Mouse (Mus musculus) limb, embryonic 11.5 days (tissue): ENCODE measurements around the gene Syngr2. TPM values are rescaled to one million over a fixed set of nuclear protein-coding genes. Genes with fewer than 3 reads are reported as not detected.
"Not testable (repeated sequence)": the region's sequence is repeated elsewhere in the genome, so short reads cannot be mapped to it uniquely, and the experiment has no call there.

Experiments used
- ATAC-seq: fragments of 200-750 bp; cut with Nextera tagmentation; 2 replicates; pipeline ENCODE4 v1.8.0; 2017; ENCODE audit warnings: low read depth; ENCODE audit not compliant: insufficient number of reproducible peaks, low FRiP score, low TSS enrichment
- DNase-seq: peaks from one replicate; pipeline ENCODE4 v3.0.0-alpha.2; 2015; ENCODE audit warnings: low spot score
- H3K27ac ChIP-seq: fragments of 300-500 bp; sonication (generic); replicated peaks from 2 replicates; pipeline ENCODE4 v1.5.1; 2014; ENCODE audit warnings: low read depth, mild to moderate bottlenecking, low read length
- H3K27me3 ChIP-seq: fragments of 300-500 bp; sonication (generic); 2 replicates; pipeline ENCODE4 v1.6.1; 2014; ENCODE audit warnings: mild to moderate bottlenecking, low read length, mixed read lengths; ENCODE audit not compliant: control insufficient read depth, insufficient read depth
- H3K36me3 ChIP-seq: fragments of 300-500 bp; sonication (generic); 2 replicates; pipeline ENCODE4 v1.6.1; 2014; ENCODE audit warnings: mild to moderate bottlenecking, low read length, moderate library complexity, mixed read lengths; ENCODE audit not compliant: control insufficient read depth, insufficient read depth
- H3K4me1 ChIP-seq: fragments of 300-500 bp; sonication (generic); 2 replicates; pipeline ENCODE4 v1.6.1; 2014; ENCODE audit warnings: low read length, mixed read lengths; ENCODE audit not compliant: control insufficient read depth, insufficient read depth
- H3K4me2 ChIP-seq: fragments of 300-500 bp; sonication (generic); 2 replicates; pipeline ENCODE4 v1.6.1; 2014; ENCODE audit warnings: low read depth, mild to moderate bottlenecking, moderate library complexity; ENCODE audit not compliant: severe bottlenecking
- H3K4me3 ChIP-seq: fragments of 300-500 bp; sonication (generic); 2 replicates; pipeline ENCODE4 v1.5.1; 2014; ENCODE audit warnings: low read depth, low read length
- H3K9ac ChIP-seq: fragments of 300-500 bp; sonication (generic); 2 replicates; pipeline ENCODE4 v1.6.1; 2014; ENCODE audit warnings: mild to moderate bottlenecking, low read length
- H3K9me3 ChIP-seq: fragments of 300-500 bp; sonication (generic); 2 replicates; pipeline ENCODE4 v1.6.1; 2016; ENCODE audit warnings: low read length; ENCODE audit not compliant: control insufficient read depth
- WGBS: fragments of 180-500 bp; shearing (Covaris S2); extraction: QIAGEN DNeasy Blood & Tissue Kit; methylation state at CpG from one replicate; pipeline ENCODE4 v1.1.7; 2014; 5-methylcytosine and 5-hydroxymethylcytosine counted together
- polyA plus RNA-seq: library from polyadenylated mRNA; unstranded; fragments of >200 nt; fragmentation: Nextera tagmentation; extraction: Ambion mirVana; gene quantifications from 2 replicates; pipeline ENCODE4 v1.2.1, GENCODE M21; 2014

The Syngr2 gene
- polyA plus RNA-seq, 1 experiment from 2014 or later, result 33.2 TPM

GRCm38 (mm10) chr11:117827386-117827785 is 17.9 kb downstream of the Syngr2 start:
- H3K27me3 ChIP-seq, result no peaks in the 10 kb centered on the region
- H3K4me3 ChIP-seq, result no peak overlapping the region
- H3K36me3 ChIP-seq, result peaks cover 3% of the 10 kb centered on the region; the same call in 1 of the 2 replicates
- DNase-seq, result no peak
- H3K9ac ChIP-seq, result peak overlapping the region; percentile 12; the same call in 1 of the 2 replicates
- H3K4me1 ChIP-seq, result peaks cover 20% of the 10 kb centered on the region
- 34% methylated on average over 3 of the region's 3 CpGs for WGBS
- H3K9me3 ChIP-seq, result no peaks in the 10 kb centered on the region
- H3K27ac ChIP-seq, result no peak overlapping the region
- 0 out of 2 replicates have a peak overlapping the region, but pooled peaks have one; percentile 10 for H3K4me2 ChIP-seq
- ATAC-seq, result no peak

GRCm38 (mm10) chr11:117828149-117828887 is 18.9 kb downstream of the Syngr2 start:
- 88% methylated on average over 18 of the region's 18 CpGs for WGBS
- Histone ChIP-seq H3K4me2 (no peak overlapping the region), H3K4me3 (no peak overlapping the region), H3K36me3 (no peaks in the 10 kb centered on the region), H3K9ac (no peak overlapping the region), H3K27me3 (no peaks in the 10 kb centered on the region), H3K9me3 (no peaks in the 10 kb centered on the region), H3K4me1 (peaks cover 20% of the 10 kb centered on the region), H3K27ac (no peak overlapping the region)
- ATAC-seq, result no peak
- DNase-seq, result no peak

- no peak overlapping the region for H3K27ac ChIP-seq
- ATAC-seq, result no peak
Observed at GRCm38 (mm10) chr11:117828888-117829604, 19.6 kb downstream of the Syngr2 start.

GRCm38 (mm10) chr11:117829671-117830215 is 20.3 kb downstream of the Syngr2 start:
- 85% methylated on average over 2 of the region's 2 CpGs for WGBS
- H3K4me2 ChIP-seq, result no peak overlapping the region
- ATAC-seq (no peak), DNase-seq (no peak)
- no peak overlapping the region for H3K27ac ChIP-seq
- H3K9me3 ChIP-seq, result no peaks in the 10 kb centered on the region
- peaks cover 10% of the 10 kb centered on the region for H3K4me1 ChIP-seq
- no peaks in the 10 kb centered on the region for H3K27me3 ChIP-seq
- H3K4me3 ChIP-seq, result no peak overlapping the region
- H3K36me3 ChIP-seq, result no peaks in the 10 kb centered on the region
- H3K9ac ChIP-seq, result no peak overlapping the region

More at GRCm38 (mm10) chr11:117828888-117829604, 19.6 kb downstream of the Syngr2 start:
- 66% methylated on average over 9 of the region's 9 CpGs for WGBS
- no peak overlapping the region for H3K4me2 ChIP-seq
- H3K9me3 ChIP-seq, result no peaks in the 10 kb centered on the region
- no peaks in the 10 kb centered on the region for H3K36me3 ChIP-seq
- H3K4me3 ChIP-seq, result no peak overlapping the region
- H3K27me3 ChIP-seq, result no peaks in the 10 kb centered on the region
- H3K9ac ChIP-seq, result no peak overlapping the region
- DNase-seq, result no peak
- H3K4me1 ChIP-seq, result peaks cover 15% of the 10 kb centered on the region

GRCm38 (mm10) chr11:117830401-117830800 is 20.9 kb downstream of the Syngr2 start:
- Histone ChIP-seq H3K4me1 (peaks cover 10% of the 10 kb centered on the region), H3K4me3 (no peak overlapping the region), H3K27me3 (no peaks in the 10 kb centered on the region), H3K9ac (no peak overlapping the region), H3K27ac (no peak overlapping the region), H3K9me3 (no peaks in the 10 kb centered on the region), H3K4me2 (no peak overlapping the region), H3K36me3 (no peaks in the 10 kb centered on the region)
- 88% methylated on average over 9 of the region's 9 CpGs for WGBS
- ATAC-seq, result no peak
- no peak for DNase-seq

GRCm38 (mm10) chr11:117832086-117832969 is 22.9 kb downstream of the Syngr2 start:
- Histone ChIP-seq H3K36me3 (no peaks in the 10 kb centered on the region), H3K4me2 (peak overlapping the region; percentile 41; the same call in 1 of the 2 replicates), H3K27ac (no peak overlapping the region), H3K27me3 (no peaks in the 10 kb centered on the region), H3K4me3 (0 out of 2 replicates have a peak overlapping the region, but pooled peaks have one; percentile 7), H3K4me1 (no peaks in the 10 kb centered on the region; the same call in 1 of the 2 replicates), H3K9ac (no peak overlapping the region), H3K9me3 (no peaks in the 10 kb centered on the region)
- peak; percentile 86 for DNase-seq
- 20% methylated on average over 28 of the region's 28 CpGs for WGBS
- no peak for ATAC-seq

- H3K9ac ChIP-seq, H3K9me3 ChIP-seq, H3K27ac ChIP-seq, ATAC-seq, DNase-seq, H3K4me2 ChIP-seq, H3K4me1 ChIP-seq, H3K36me3 ChIP-seq, H3K4me3 ChIP-seq, H3K27me3 ChIP-seq: not testable (repeated sequence)
- WGBS, result 93% methylated on average over 4 of the region's 6 CpGs
Observed at GRCm38 (mm10) chr11:117833509-117833908, 24.0 kb downstream of the Syngr2 start.

GRCm38 (mm10) chr11:117834086-117834485 is 24.6 kb downstream of the Syngr2 start:
- ATAC-seq (no peak), DNase-seq (no peak)
- H3K36me3 ChIP-seq, result no peaks in the 10 kb centered on the region
- H3K4me3 ChIP-seq, result no peak overlapping the region
- 94% methylated on average over 8 of the region's 8 CpGs for WGBS
- H3K4me1 ChIP-seq, result no peaks in the 10 kb centered on the region; the same call in 1 of the 2 replicates
- H3K9ac ChIP-seq, result no peak overlapping the region
- H3K27me3 ChIP-seq, result no peaks in the 10 kb centered on the region
- no peak overlapping the region for H3K27ac ChIP-seq
- H3K9me3 ChIP-seq, result no peaks in the 10 kb centered on the region
- no peak overlapping the region for H3K4me2 ChIP-seq
